Mouse (Mus musculus) naive thymus-derived CD4-positive, alpha-beta T cell, adult 5 months (primary cell): ENCODE measurements around the gene D130052B06Rik. TPM values are rescaled to one million over a fixed set of nuclear protein-coding genes. Genes with fewer than 3 reads are reported as not detected.

ENCODE experiments used
- polyA plus RNA-seq: library from polyadenylated mRNA; unstranded; fragments of 100-300 nt; shearing (Covaris generic); gene quantifications from one replicate; pipeline ENCODE4 v1.2.1, GENCODE M21; 2017

D130052B06Rik gene
- polyA plus RNA-seq: not detected

DNA sequence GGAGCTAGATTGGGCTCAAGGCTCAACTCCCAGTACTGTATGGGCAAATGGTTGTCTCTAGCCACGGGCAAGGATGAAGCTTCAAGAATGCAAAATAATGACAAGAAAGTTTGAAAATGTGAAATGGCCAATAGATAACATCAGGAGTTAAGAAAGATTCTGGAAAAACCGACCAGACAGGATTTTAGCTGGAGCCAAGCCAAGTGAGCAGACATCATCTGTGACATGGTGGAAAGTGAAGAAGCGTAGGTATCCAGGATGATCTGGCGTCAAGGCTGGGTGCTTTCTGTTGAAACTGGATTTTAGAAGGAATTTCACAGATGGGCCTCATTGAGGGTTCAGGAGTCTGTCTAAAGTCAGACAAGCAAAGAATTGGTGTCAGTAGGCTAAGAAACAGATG is at the start of gene D130052B06Rik:
Gene D130052B06Rik (plus strand): TSS at position 317 of the 400 bp plus-strand sequence.

GRCm38 (mm10) chr11:33578859-33579258 is 20.2 kb upstream of the D130052B06Rik start, which contains the start of gene Gabrp:
Gene Gabrp, minus strand, starts transcription at chr11:33578959.

Other genes starting within 250 kb of the D130052B06Rik start
- not detected for gene Ranbp17, start 85.6 kb upstream of the D130052B06Rik start, polyA plus RNA-seq
- not detected for gene Gabrp, start 20.3 kb upstream of the D130052B06Rik start, polyA plus RNA-seq